Mouse (Mus musculus): ENCODE results near the gene Ggt6.

Gene Ggt6

DNA sequence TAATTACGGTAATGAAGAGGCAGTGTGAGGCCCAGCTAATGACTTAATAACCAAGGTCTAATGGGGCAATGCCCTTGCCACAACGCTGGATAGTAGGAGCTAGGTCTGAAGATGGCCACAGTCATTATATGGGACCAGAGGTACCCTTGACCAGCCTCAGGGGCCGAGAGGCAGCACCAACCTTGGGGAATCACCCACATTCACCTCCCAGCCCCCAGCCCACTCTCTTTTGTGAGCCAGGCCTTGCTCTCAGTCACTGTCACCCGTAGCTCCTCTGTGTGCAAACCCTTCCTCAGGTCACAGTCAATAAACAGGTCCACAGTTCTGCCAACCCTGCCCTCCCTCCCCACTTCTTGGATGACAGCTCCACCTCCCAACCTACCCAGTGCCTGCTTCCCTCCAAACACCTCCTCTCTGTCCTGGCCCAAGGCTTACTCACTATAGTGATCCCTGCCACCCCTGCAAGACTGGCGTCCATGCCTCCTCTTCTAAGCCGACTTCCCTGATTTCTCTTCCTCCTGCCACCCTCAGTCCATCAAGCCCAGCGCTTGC, 40.8 kb downstream of the Ggt6 start:
- DNase-seq (ENCODE audit: low spot score), result no peak

DNA sequence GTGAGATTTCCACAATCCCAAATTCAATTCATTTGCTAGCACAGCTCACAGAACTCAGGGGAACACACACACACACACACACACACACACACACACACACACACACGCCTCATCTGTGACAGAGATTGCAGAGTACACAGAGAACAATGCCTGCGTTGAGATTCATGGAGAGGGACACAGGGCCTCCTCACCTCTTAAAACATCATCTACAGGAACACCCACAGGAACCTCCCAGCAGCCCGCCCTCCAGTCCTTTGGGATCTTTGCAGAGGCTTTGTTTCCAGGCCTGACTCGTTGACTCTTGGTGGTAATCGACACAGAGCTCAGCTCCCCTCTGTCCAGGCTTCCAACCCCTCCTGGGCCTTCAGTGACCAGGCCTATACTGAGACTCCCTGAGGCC, 41.9 kb downstream of the Ggt6 start:
- no peak for DNase-seq (ENCODE audit: low spot score)

DNA sequence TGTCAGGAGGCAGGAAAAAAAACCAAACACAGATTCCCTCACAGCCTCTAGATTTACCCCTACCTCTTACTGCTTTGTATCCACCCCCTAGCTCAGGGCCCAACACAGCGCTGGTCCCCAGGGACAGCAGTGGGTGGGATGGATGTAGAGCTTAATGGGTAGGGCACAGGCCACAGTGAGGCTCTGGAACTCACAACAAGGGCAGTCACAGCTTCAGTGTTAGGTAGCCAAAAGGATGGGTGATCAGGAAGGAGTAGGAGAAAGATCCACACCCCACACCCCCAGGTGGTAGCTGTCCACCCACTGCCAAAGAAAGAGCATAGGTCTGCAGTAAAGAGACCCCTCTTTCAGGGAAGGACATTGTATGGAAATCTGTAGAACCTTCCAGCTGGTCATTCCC, 42.3 kb downstream of the Ggt6 start:
- no peak for DNase-seq (ENCODE audit: low spot score)

DNA sequence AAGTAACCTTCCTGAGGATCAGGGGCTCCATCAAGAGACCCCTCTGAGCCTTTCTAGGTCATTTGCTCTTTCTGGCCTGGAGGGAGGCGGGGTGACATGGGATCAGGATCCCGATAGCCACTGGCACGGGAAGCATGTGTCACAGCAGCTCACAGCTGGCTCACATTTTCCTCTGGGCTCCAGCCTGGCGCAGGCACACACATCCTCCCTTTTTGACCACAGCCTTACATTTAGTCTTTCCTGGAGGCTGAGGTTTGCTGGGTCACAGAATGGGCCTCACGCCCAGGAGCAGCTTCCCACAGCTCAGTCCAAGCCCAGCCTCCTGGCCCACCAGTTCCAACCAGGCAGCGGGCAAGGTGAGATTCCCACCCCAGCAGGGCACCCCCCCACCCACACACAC, 42.9 kb downstream of the Ggt6 start:
- no peak for DNase-seq (ENCODE audit: low spot score)

DNA sequence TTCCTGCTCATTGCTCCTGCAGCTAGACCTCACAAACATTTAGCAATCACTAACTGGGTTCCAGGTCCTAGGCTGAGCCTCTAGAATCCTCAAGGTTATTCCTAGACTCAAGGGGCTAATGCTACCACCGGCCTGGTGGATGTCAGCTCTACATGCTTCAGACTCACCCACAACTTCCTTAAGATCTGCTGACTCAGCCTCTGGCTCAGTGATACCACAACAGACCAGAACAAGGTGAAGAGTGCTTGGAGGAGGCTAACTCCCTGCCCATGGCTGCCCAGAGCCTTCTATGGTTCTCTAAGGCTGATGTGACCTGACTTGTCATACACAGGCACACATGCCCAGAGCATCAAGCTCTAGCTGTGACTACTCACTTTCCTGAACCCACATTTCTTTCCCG, 44.2 kb downstream of the Ggt6 start:
- no peak for DNase-seq (ENCODE audit: low spot score)

DNA sequence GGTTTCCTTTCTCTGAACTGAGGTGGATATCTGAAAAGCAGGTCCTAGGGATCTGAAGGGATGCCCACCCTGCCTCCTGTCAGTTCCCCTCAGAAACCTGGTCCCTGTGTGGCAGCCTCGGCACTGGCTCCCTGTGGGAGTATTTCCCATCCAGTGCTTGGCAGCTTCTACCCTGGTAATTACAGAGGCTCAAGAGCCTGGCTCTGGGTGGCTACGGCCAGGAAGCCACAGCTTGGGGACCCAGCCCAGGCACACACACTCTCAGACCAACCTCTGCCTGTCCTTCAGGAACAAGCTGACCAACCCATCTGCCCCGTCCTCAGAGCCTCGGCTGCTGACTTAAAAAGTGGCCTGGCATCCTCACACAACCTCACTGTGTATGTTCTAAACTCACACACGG, 46.0 kb downstream of the Ggt6 start:
- no peak for DNase-seq (ENCODE audit: low spot score)

DNA sequence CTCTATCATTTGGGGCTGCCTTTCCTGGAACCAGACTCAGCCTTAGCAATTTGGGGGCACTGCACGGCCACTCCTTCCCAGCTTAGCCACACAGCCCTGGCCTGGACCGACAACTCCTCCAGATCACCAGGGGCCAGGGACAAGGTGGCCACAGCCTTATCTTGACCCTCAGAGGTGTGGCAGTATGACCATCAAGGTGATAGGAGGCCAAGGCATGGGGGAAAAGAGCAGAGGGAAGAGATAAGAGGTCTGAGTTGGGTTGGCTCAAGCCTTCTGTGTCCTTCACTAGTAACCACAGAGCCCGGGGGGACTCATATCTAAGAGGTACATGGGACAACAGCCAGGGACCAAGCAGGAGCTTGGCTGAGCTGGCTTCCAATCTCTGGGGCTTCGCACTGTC, 46.6 kb downstream of the Ggt6 start:
- no peak for DNase-seq (ENCODE audit: low spot score)

DNA sequence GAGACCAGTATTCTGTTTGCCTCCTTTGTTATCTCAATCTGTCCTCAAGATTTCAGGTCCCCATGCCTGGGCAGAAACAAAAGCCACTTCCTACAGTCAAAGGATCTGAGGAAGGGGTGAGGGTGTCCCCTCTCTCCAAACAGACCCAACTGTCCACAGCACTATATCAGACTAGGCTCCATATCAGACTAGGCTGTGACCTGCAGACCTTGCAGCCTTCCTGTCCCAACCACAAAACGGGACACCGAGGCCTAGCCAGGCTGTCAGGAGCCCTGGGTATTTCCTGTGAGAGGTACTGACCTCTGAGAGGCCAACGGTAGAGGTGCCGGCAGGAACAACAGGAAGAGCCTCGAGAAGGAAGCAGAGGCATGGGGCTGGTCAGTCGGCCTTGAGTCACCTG, 49.2 kb downstream of the Ggt6 start:
- no peak for DNase-seq (ENCODE audit: low spot score)

DNA sequence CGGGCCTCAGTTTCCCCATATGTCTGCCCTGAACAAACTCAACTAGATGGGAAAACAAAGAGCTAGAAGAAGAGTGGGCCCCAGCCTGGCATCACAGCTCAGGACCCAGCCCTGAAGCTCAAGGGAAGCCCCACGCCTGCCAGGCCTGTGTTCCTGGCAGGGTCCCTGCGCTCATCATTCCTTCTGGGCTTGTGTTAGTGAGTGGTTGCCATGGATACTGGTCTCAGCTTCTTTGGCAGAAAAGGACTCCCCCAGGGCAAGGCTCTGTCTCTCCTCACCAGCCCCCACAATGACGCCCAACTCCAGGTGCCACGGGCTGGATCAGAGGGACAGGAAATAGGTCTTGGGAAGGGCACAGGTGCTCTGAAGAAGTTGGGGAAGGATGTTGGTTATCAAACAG, 49.8 kb downstream of the Ggt6 start:
- DNase-seq (ENCODE audit: low spot score), result no peak

DNA sequence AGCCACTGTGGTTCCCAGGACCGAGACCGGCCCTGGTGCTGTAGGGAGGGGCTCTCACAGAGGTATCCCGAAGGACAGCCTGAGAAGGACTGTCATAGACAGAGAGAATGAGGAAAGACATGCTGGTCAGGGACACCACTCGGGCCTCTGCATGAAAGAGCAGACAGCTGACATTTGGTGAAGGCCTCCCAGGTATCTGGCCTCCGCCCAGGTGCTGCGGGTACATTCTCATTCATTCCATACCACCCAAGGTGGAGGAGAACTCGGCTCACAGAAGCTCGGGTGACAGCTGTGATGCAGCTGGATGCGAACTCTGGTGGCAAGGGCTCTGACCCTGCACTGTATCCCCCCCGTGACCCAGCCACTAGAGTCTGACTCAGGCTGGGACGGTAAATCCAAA, 50.6 kb downstream of the Ggt6 start:
- no peak for DNase-seq (ENCODE audit: low spot score)

DNA sequence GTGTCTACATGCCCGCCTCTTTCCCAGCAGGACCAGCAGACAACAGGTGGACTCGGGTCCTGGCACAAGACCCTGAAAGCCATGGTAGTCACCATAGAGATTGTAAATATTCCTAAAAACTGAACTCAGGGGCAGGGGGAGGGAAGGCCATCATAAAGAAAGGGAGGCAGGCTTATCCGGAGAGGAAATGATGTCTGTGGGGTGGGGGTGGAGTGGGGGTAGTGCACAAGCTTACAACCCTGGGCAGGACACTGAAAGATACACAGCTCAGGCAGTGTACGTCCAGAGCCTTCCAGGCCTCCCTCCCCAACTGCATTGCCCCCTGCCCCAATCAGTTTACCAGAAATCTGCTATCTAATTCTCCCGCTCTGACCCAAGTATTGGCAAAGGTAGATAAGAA, 51.8 kb downstream of the Ggt6 start:
- no peak for DNase-seq (ENCODE audit: low spot score)

DNA sequence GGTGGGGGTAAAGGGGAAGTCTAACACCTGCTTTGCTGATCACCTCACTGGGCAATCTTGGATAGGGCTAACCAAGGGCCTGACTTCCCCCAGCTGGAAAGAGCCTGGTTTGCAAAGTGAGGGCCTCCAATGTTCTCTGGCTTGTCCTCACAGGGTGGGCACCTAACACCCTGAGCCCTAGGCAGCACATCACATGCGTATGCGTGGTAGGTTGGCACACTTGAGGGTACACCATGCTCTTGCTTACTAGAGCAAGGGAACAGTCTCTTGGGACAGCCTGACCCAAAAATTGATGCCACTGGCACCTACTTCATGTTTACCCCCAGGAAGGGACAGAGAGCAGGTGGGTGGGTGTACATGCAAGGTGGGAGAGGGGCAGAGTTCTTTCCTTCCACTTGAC, 52.4 kb downstream of the Ggt6 start:
- DNase-seq (ENCODE audit: low spot score), result no peak
